Mouse (Mus musculus) limb, embryonic 12.5 days (tissue): ENCODE measurements around the gene Stk39. TPM values are rescaled to one million over a fixed set of nuclear protein-coding genes. Genes with fewer than 3 reads are reported as not detected.
A peak's percentile ranks its signal among the peaks of the same experiment; 100 is the strongest.

Source experiments
- ATAC-seq: fragments of 200-750 bp; cut with Nextera tagmentation; 2 replicates; pipeline ENCODE4 v1.8.0; 2017; ENCODE audit warnings: low read depth, moderate TSS enrichment; ENCODE audit not compliant: insufficient number of reproducible peaks, insufficient read depth, low FRiP score, low TSS enrichment
- H3K27ac ChIP-seq: fragments of 300-500 bp; sonication (generic); 2 replicates; pipeline ENCODE4 v1.5.1; 2016; ENCODE audit warnings: mild to moderate bottlenecking, moderate library complexity
- H3K27me3 ChIP-seq: fragments of 300-500 bp; sonication (generic); 2 replicates; pipeline ENCODE4 v1.6.1; 2016; ENCODE audit warnings: mild to moderate bottlenecking, moderate library complexity
- H3K36me3 ChIP-seq: fragments of 300-500 bp; sonication (generic); 2 replicates; pipeline ENCODE4 v1.6.1; 2016; ENCODE audit warnings: mild to moderate bottlenecking, moderate library complexity
- H3K4me1 ChIP-seq: fragments of 300-500 bp; sonication (generic); replicated peaks from 2 replicates; pipeline ENCODE4 v1.6.1; 2016
- H3K4me2 ChIP-seq: fragments of 300-500 bp; sonication (generic); 2 replicates; pipeline ENCODE4 v1.6.1; 2016; ENCODE audit warnings: mild to moderate bottlenecking, moderate library complexity
- H3K4me3 ChIP-seq: fragments of 300-500 bp; sonication (generic); replicated peaks from 2 replicates; pipeline ENCODE4 v1.5.1; 2016; ENCODE audit warnings: mild to moderate bottlenecking
- H3K9ac ChIP-seq: fragments of 300-500 bp; sonication (generic); replicated peaks from 2 replicates; pipeline ENCODE4 v1.6.1; 2016; ENCODE audit warnings: mild to moderate bottlenecking, moderate library complexity
- H3K9me3 ChIP-seq: fragments of 300-500 bp; sonication (generic); 2 replicates; pipeline ENCODE4 v1.6.1; 2016; ENCODE audit warnings: mild to moderate bottlenecking, moderate library complexity
- WGBS: fragments of 180-500 bp; shearing (Covaris S2); methylation state at CpG from one replicate; pipeline ENCODE4 v1.1.7; 2016; 5-methylcytosine and 5-hydroxymethylcytosine counted together
- polyA plus RNA-seq: library from polyadenylated mRNA; unstranded; fragments of >200 nt; fragmentation: Nextera tagmentation; extraction: Ambion mirVana; gene quantifications from 2 replicates; pipeline ENCODE4 v1.2.1, GENCODE M21; 2016

Stk39 gene
- polyA plus RNA-seq, 1 experiment from 2014 or later, result 18.5 TPM

DNA sequence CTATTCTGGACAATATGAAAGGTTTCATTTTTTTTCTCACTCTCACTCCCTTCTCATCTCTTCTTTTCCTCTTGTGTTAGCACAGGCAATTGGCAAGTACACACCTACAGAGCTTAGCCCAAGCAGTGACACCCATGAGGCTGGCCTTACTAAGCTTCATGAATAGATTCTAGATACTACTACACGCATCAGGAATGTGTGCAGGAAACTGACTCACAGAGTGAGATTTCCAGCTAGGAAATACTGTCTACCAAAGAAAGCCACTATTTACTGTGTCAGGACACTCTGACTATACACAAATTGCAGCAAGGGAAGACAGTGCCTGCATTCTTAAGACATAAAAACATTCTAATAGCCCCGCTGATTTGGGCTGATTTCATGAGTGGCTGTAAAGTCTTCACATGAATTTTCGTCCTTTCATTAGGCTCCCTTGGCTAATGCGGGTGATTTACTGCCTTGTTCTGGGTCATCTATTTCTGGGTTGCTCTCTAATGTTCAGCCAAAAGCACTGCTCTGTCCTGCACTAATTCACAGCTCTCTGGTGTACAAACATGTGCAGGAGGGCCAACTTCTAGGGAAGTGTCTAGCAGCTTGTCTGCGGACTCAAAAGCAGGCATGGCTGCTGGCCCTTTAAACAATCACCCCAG, 249.7 kb downstream of the Stk39 start:
- ATAC-seq, result peak; percentile 34; the same call in 1 of the 2 replicates
- no peak overlapping the region for H3K9ac ChIP-seq
- H3K36me3 ChIP-seq, result peaks cover 5% of the 10 kb centered on the region; the same call in 1 of the 2 replicates
- no peak overlapping the region for H3K4me2 ChIP-seq
- H3K4me3 ChIP-seq, result no peak overlapping the region
- peak overlapping the region; percentile 45; the same call in 1 of the 2 replicates for H3K27ac ChIP-seq
- no peaks in the 10 kb centered on the region for H3K27me3 ChIP-seq
- 20% methylated on average over 5 of the region's 5 CpGs for WGBS
- H3K9me3 ChIP-seq, result no peaks in the 10 kb centered on the region
- H3K4me1 ChIP-seq, result peaks cover 23% of the 10 kb centered on the region

DNA sequence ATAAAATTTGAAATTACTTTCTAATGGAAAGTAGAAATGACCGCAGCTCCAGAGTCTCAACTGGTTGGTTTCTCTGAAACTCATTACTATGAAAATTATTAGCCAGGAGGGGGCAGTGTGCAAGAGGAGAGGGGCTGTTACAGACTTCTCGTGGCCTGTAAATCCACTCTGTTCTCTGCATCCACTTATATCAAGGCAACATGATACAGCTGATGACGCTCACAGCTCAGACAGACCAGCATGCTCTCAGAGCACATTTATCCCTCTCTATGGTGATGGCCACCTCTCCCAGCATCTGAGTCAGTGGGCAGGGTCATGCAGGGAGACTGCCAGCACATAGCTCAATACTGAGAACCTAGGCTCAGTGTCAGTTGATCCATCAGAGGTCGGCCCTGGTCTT, 250.8 kb downstream of the Stk39 start:
- WGBS, result 66% methylated on average over 4 of the region's 4 CpGs
- no peak overlapping the region for H3K9ac ChIP-seq
- peak; percentile 27; the same call in 1 of the 2 replicates for ATAC-seq
- H3K36me3 ChIP-seq, result peaks cover 5% of the 10 kb centered on the region; the same call in 1 of the 2 replicates
- no peaks in the 10 kb centered on the region for H3K9me3 ChIP-seq
- H3K4me2 ChIP-seq, result no peak overlapping the region
- H3K4me3 ChIP-seq, result no peak overlapping the region
- no peak overlapping the region for H3K27ac ChIP-seq
- no peaks in the 10 kb centered on the region for H3K27me3 ChIP-seq
- peaks cover 23% of the 10 kb centered on the region for H3K4me1 ChIP-seq

DNA sequence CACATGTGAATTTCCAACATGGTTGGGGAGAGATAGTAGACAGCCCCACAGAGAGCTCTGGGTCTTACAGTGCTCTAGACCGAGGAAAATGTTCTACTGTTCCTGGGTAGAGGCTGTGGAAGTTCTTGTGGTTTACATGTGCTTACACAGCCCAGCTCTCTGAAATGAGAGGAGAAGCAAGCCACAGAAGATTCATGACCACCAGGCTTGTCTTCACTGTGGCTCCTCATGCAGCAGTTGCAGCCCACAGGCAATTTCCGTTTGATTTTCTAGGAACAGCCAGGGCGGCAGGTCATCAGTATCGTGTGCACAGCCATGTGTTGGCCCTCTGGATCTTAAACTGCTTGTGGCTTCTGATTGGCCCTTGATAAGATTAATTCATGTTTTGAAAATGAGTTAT, 252.2 kb downstream of the Stk39 start:
- Histone ChIP-seq H3K36me3 (peaks cover 5% of the 10 kb centered on the region; the same call in 1 of the 2 replicates), H3K27ac (no peak overlapping the region), H3K4me2 (no peak overlapping the region), H3K9ac (no peak overlapping the region), H3K4me3 (no peak overlapping the region), H3K27me3 (no peaks in the 10 kb centered on the region), H3K4me1 (peaks cover 23% of the 10 kb centered on the region), H3K9me3 (no peaks in the 10 kb centered on the region)
- ATAC-seq, result no peak
- 85% methylated on average over 4 of the region's 4 CpGs for WGBS

DNA sequence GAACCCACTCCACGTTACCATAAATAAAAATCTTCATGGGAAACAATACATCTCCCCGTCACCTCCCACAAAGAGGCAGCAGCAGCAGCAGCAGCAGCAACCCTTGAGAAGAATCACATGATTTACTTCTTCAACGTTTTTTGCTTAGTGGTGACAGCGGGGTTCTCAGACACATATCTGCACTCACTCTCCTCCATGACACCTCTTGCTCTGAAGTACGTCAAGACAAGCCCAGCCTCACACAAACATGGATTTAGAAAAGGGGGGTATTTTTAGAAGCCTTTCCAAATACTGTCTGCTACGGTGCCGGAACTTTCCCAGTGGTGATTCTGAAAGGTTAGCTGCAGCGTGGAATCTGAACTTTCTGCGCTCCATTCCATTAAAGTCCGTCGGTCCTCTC, 256.9 kb downstream of the Stk39 start:
- Histone ChIP-seq H3K4me2 (no peak overlapping the region), H3K27me3 (no peaks in the 10 kb centered on the region), H3K9me3 (no peaks in the 10 kb centered on the region), H3K4me3 (no peak overlapping the region), H3K27ac (no peak overlapping the region), H3K4me1 (peaks cover 9% of the 10 kb centered on the region; the same call in 1 of the 2 replicates), H3K36me3 (peaks cover 5% of the 10 kb centered on the region; the same call in 1 of the 2 replicates), H3K9ac (no peak overlapping the region)
- no peak for ATAC-seq
- WGBS, result 86% methylated on average over 11 of the region's 11 CpGs

DNA sequence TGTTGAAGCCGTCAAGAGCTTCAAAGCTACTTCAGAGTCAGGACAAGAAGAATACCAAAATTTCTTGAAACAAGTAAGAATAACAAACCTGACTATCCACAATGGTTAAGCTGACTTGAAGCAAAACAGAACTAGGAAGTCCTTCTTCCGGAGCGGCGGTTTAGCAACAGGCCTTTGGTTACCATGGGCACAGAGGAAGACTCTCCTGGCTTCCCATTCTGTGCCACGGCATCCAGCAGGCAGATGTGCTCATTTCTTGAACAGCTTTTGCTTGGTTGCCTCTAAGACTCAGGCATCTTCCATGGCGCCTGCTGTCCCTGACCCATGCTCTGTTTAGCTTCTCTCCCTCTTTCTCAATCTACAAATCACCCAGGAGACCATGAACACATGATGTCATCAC, 257.7 kb downstream of the Stk39 start:
- H3K9ac ChIP-seq, result no peak overlapping the region
- H3K4me3 ChIP-seq, result no peak overlapping the region
- no peak overlapping the region for H3K4me2 ChIP-seq
- peaks cover 5% of the 10 kb centered on the region; the same call in 1 of the 2 replicates for H3K36me3 ChIP-seq
- no peak for ATAC-seq
- no peak overlapping the region for H3K27ac ChIP-seq
- 88% methylated on average over 6 of the region's 6 CpGs for WGBS
- H3K4me1 ChIP-seq, result peaks cover 9% of the 10 kb centered on the region; the same call in 1 of the 2 replicates
- no peaks in the 10 kb centered on the region for H3K9me3 ChIP-seq
- no peaks in the 10 kb centered on the region for H3K27me3 ChIP-seq

DNA sequence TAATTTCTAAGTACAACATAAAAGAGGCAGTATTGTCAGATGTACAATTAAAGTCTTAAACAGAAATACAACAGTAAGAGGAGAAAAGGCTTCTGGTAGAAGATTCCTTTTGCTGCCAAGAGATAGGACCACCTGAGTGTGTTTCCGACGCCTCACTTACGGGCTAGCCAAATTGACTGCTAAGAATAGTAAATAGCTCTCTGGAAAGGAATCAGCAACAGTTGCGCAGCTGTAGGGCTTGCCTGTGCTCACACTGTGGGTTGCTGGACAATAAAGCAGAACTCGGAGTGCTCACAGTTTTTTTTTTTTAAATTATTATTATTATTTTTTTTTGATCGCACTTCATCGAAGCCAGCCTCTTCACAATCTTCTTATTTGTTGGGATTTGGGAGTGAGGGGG, 260.6 kb downstream of the Stk39 start:
- WGBS, result 77% methylated on average over 7 of the region's 7 CpGs
- no peak overlapping the region for H3K9ac ChIP-seq
- no peaks in the 10 kb centered on the region for H3K27me3 ChIP-seq
- H3K4me2 ChIP-seq, result no peak overlapping the region
- ATAC-seq, result no peak
- no peak overlapping the region for H3K27ac ChIP-seq
- H3K4me3 ChIP-seq, result no peak overlapping the region
- H3K4me1 ChIP-seq, result peaks cover 4% of the 10 kb centered on the region; the same call in 1 of the 2 replicates
- no peaks in the 10 kb centered on the region for H3K36me3 ChIP-seq
- no peaks in the 10 kb centered on the region for H3K9me3 ChIP-seq

DNA sequence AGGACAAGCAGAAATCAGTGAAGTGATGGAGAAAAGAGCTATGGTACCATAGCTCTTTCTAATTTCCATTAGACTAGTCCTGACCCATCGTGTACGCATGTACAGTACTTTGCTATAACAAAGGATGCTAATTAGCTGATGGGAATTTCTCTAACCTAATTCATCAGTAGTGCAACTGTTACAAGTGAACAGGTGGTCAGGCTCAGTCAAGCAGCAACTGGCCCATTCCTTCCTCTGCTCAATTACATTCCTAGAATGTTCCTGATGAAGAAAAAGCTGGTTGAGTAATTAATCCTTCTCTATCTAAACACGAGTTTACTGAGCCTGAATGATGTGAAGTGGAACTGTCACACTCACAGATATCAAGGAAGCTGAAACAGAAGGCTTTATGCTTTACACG, 275.8 kb downstream of the Stk39 start:
- Histone ChIP-seq H3K4me1 (no peaks in the 10 kb centered on the region), H3K4me3 (no peak overlapping the region), H3K9ac (no peak overlapping the region), H3K9me3 (no peaks in the 10 kb centered on the region), H3K36me3 (no peaks in the 10 kb centered on the region), H3K4me2 (no peak overlapping the region), H3K27me3 (no peaks in the 10 kb centered on the region), H3K27ac (no peak overlapping the region)
- ATAC-seq, result no peak
- 64% methylated on average over 4 of the region's 4 CpGs for WGBS

DNA sequence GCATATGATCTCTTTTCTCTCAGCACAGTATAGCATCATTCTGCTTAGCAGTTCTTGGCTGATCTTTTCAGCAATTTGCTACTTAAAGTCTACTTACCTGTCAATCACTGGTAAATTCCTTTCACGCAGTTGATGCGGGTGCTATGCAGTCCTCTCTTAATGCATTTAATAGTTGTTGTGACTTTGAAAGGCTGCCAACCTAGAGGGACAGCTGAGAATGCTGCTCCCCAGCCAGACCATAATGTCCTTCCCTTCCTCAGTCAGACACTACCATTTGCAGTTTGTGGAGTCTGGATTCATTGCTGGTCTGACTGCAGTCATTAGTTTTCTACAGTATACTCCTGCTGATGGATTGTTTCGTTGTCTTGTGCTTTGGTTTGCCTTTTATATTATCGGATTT, 277.6 kb downstream of the Stk39 start:
- Histone ChIP-seq H3K27me3 (no peaks in the 10 kb centered on the region), H3K36me3 (no peaks in the 10 kb centered on the region), H3K4me2 (no peak overlapping the region), H3K9me3 (no peaks in the 10 kb centered on the region), H3K27ac (no peak overlapping the region), H3K9ac (no peak overlapping the region), H3K4me1 (no peaks in the 10 kb centered on the region), H3K4me3 (no peak overlapping the region)
- 90% methylated on average over 4 of the region's 4 CpGs for WGBS
- ATAC-seq, result no peak

DNA sequence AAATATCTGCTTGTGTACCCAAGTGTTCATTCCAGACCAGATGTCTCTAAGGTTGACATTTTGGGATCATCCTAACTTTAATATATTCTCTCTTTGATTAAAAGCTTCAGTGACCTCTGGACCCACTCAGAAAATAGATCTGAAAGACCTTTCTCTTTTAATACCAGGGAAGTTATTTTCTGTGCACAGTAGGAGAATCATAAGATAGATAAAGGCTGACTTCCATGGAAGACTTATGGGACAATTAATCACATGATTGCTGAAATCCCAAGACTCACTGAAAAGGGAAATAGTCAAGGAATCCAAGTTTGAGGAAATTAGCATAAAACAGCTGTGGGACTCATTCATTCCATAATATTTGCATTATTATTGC, 278.6 kb downstream of the Stk39 start:
- ATAC-seq, result no peak
- no peak overlapping the region for H3K4me3 ChIP-seq

DNA sequence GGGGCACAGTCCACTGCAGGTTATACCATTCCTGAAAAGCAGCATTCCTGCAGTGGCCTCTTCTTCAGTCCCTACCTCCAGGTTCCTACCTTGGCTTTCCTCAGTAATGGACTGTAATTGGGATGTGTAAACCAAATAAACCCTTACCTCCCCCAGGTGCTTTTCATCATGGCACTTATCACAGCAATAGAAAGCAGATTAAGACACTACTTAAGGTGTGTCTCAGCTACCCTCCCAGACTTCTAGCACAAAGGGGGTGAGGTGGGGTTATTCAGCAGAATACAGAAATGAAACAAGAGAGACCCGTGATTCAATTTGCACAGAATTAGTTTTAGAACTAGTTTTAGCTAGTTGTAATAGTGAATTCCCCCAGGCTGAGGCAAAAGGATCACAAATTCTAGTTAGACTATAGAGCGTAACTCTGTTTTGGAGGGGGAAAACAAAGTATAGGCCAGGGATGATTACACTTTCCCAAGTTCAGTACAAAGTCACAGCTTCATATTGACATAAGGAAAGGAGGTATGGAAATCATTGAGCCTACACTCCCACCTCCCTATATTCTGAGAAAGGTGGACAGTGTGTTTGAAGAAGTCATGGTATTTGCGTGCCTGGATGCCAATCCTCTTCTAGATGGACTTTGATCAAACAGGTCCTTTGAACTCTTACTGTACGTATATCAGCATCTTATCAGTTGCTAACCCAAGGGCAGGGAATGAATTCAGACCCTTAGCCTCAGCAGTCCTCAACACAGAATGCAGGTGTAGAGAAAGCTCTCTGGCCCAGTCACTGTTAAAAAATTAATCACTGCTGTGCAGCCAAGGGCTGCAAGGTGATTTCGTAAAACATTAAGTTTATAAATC, 279.2 kb downstream of the Stk39 start:
- WGBS, result 85% methylated on average over 5 of the region's 5 CpGs

More for the DNA sequence above, 278.6 kb downstream of the Stk39 start:
- Histone ChIP-seq H3K27ac (no peak overlapping the region), H3K27me3 (no peaks in the 10 kb centered on the region), H3K9me3 (no peaks in the 10 kb centered on the region), H3K4me1 (no peaks in the 10 kb centered on the region), H3K4me2 (no peak overlapping the region), H3K9ac (no peak overlapping the region), H3K36me3 (no peaks in the 10 kb centered on the region)

DNA sequence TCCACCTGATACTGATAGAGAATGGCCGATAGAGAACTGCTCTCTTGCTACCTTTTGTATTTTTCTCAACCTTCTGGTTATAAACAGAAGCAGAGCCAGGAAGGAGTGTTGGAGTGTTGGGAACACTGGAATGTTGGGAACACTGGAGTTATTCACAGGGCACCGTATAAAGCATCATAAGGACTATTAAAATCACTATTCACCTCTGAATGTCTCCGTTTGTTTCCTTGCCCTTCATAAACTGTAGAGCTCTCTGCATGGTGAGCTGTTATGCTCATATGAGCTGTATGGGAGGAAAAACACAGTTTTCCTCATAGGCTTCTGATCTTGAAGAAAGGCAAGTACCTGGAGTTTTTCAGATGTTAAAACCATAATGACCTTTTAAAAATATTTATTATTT, 295.6 kb downstream of the Stk39 start:
- no peak overlapping the region for H3K4me2 ChIP-seq
- ATAC-seq, result no peak
- no peaks in the 10 kb centered on the region for H3K36me3 ChIP-seq
- 62% methylated on average over 3 of the region's 3 CpGs for WGBS
- H3K4me3 ChIP-seq, result no peak overlapping the region
- no peaks in the 10 kb centered on the region for H3K9me3 ChIP-seq
- H3K4me1 ChIP-seq, result peaks cover 22% of the 10 kb centered on the region
- peak overlapping the region; percentile 58; the same call in 1 of the 2 replicates for H3K27ac ChIP-seq
- no peak overlapping the region for H3K9ac ChIP-seq
- no peaks in the 10 kb centered on the region for H3K27me3 ChIP-seq

More for the DNA sequence above, 279.2 kb downstream of the Stk39 start:
- Histone ChIP-seq H3K9me3 (no peaks in the 10 kb centered on the region), H3K27me3 (no peaks in the 10 kb centered on the region), H3K4me2 (no peak overlapping the region), H3K27ac (no peak overlapping the region), H3K4me3 (no peak overlapping the region), H3K4me1 (no peaks in the 10 kb centered on the region), H3K9ac (no peak overlapping the region), H3K36me3 (no peaks in the 10 kb centered on the region)
- no peak for ATAC-seq
